Comparison of ENCODE assay signal across 20 mouse cellular contexts in genomic region chr11:81616437-81616836, GRCm38 (mm10).
"Had no signal": no experiment of that assay in that cellular context is flagged by ENCODE, and none has a peak within 500 bp of the region (broad histone marks: within the 10 kb centered on the region; RNA-seq: fewer than 3 reads in every experiment).

No protein-coding gene starts in this region.

- DNase-seq: kidney, postnatal 10 days; kidney, postnatal 36 days; liver; lung, adult 18-20 months; lung, postnatal 10 days; lung, postnatal 36 days; midbrain, embryonic 14.5 days; retina, postnatal 1 day; right cerebral cortex, postnatal 25 days; spleen, adult 18-20 months; thymus, postnatal 25 days had no signal

- H3K36me3 ChIP-seq: kidney, embryonic 15.5 days; limb, embryonic 10.5 days; limb, embryonic 13.5 days; liver, embryonic 12.5 days; liver, embryonic 15.5 days; lung, embryonic 15.5 days; neural tube, embryonic 13.5 days; stomach, embryonic 15.5 days had no signal

- H3K4me3 ChIP-seq: kidney, embryonic 15.5 days; limb, embryonic 10.5 days; limb, embryonic 13.5 days; liver, embryonic 12.5 days; liver, embryonic 15.5 days; lung, embryonic 15.5 days; myocyte; neural tube, embryonic 13.5 days; stomach, embryonic 15.5 days had no signal

- H3K27me3 ChIP-seq: lung, embryonic 15.5 days; stomach, embryonic 15.5 days had no signal

- H3K9ac ChIP-seq: kidney, embryonic 15.5 days; limb, embryonic 13.5 days; liver, embryonic 12.5 days; liver, embryonic 15.5 days; lung, embryonic 15.5 days; neural tube, embryonic 13.5 days; stomach, embryonic 15.5 days had no signal

- H3K4me1 ChIP-seq: liver, embryonic 12.5 days; liver, embryonic 15.5 days had no signal

- H3K9me3 ChIP-seq: kidney, embryonic 15.5 days; limb, embryonic 10.5 days; limb, embryonic 13.5 days; liver, embryonic 12.5 days; liver, embryonic 15.5 days; lung, embryonic 15.5 days; neural tube, embryonic 13.5 days; stomach, embryonic 15.5 days had no signal

- H3K27ac ChIP-seq: kidney, embryonic 15.5 days; limb, embryonic 10.5 days; limb, embryonic 13.5 days; liver, embryonic 12.5 days; liver, embryonic 15.5 days; lung, embryonic 15.5 days; neural tube, embryonic 13.5 days; stomach, embryonic 15.5 days had no signal
